Mouse (Mus musculus): ENCODE measurements around the gene Mroh2b.

DNA sequence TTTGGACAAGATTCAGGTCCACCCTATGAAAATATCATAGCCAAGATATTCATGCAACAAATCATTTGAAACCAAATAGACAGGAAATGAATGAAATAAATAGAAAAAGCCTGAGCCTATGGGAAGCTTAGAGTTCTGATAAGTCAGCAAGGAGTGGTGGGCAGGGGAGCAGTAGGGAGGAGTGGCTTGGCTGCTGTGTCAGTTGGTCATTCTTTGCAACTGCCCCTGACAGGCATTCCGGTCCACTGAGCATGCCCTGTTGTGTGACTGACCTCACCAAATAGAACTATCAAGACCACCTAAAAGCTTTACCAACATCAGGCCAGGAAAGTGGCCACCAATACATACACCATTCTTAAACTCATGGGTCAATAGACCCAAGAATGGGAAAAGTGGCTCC, at the start of gene Mroh2b:
- TF ChIP-seq CTCF (IDR thresholded peaks at IDR 0.05; ENCODE audit: low read depth, low read length), result no peak
- TF ChIP-seq POLR2A (IDR thresholded peaks at IDR 0.05; ENCODE audit: extremely low read depth, insufficient read depth, low read length), result no peak

Data from liver, adult 2 months (tissue).